Mouse (Mus musculus) ovary, postnatal 36 days (tissue): ENCODE results near the gene Nup214.

Experiments
- DNase-seq: peaks from one replicate; pipeline ENCODE4 v3.0.0; 2022; ENCODE audit warnings: low spot score, mixed read lengths

Nup214 gene

DNA sequence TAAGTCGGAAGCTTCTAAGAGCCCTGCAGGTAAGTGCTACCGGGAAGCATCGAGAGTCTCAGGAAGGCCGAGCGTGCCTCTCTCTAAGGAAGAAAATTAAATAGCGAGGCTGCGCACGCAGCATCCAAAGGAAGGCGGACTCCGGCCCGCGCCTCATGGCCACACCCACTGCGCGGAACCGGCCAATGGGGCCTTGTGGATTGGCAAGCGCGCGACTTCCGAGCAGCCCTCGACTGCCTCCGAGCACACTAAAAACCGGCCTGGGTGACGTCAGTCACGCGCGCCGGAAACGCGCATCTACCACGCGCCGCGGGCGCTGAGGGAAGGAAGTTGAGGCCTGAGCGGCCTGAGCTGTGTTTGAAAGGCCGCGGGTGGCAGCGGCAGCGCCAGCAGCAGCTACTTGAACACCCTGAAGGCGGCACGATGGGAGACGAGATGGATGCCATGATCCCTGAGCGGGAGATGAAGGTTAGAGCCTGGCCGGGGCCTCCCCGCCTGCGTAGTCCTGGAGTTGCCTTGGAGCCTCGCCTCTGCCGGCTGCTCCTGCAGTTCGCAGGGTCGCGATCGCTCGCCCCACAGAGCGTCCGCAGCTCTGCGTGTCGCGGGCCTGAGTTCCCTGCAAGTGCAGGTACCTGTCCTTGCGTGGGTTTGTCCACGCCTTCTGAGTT lies at the start of gene Nup214:
Gene Nup214, plus strand, starts transcription at position 296 of the 668 bp plus-strand sequence.
- peak; percentile 99 for DNase-seq

DNA sequence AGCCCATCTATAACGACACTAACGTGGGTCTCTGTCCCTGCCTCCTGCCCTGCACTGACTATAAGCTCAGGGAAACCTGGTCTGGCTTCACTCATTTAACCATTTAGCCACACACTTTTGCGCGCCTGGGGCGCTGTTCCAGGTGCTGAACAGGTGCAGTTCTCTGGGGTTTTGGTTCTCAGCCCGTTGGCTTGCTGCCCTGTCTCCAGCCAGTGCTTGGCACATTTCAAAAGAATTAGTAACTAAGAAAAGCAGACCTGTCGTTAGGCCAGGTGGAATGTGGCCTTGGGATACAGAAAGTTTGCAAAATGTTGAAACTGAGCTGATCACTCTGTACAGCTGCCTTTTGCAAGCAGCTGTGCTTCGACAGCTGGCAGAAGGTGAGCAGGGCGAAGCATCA lies 49.4 kb upstream of the Nup214 start:
- DNase-seq: peak; percentile 47

DNA sequence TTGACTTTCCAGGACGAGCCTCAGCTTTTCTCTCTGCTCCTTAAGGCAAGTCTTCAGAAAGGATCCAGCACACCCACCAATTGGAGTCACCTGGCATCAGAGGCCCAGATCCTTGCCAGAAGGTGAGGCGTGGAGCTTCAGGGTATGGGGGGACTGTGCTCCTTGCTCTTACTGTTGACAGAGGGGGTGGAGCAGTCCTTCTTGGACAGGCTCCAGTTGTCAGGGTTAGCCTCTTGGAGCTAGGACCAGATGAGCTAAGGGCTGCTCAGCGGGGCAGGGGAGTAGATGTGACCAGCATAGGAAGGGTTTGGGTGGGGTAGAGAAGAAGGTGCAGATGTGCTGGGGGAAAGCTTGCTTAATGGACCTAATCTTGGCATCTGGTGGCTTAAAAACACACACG lies 48.3 kb upstream of the Nup214 start:
- DNase-seq: no peak

DNA sequence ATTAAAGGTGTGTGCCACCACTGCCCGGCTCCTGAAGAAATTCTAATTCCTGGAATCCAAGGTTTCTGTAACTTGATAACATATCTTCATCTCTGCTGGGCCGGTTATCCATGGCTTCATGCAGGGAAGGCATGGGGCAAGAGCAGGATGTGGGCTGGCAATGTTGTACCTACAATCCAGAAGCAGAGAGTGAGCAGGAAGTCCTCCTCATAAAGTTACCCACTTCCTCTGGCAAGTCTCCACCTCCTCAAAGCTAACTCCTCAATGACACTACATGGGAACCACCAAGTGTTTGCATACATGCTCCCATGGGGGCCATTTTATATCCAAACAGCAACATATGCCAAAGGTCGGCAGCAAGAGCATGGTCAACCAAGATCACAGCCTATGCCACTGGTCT lies 44.6 kb upstream of the Nup214 start:
- DNase-seq: no peak

DNA sequence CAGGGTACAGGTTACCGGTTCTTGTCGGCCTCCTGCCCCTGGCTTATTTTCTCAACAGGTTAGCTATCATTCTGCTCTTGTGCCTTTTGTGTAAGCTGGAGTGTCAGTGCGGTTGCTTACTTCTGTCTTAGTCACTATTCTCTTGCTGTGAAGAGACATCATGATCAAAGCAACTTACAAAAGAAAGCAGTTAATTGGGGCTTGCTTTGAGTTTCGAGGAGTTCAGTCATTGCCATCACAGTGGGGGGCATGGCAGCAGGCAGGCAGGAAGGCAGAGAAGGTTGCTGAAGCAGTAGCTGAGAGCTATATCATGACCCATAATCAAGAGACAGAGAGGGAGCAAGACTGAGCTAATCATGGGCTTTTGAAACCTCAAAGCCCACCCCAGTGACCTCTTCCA lies 39.7 kb upstream of the Nup214 start:
- DNase-seq: no peak

DNA sequence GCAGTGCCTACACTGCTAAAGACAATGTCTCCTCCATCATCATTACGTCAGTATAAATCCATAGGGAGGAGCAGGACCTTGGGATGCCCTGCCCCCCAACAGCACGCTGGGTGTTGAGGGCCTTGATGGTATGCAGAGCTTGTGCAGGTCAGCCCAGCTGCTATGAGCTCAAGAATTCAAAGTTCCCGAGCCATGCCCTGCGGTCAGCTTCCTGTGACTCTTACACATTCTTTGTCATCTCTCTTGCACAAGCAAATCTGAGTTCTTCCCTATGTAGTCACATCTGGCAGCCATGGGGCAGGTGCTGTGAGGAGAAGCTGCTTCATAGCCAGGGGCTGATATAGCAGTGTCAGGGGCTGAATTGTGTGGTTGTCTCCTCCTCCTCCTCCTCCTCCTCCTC lies 39.2 kb upstream of the Nup214 start:
- no peak for DNase-seq

DNA sequence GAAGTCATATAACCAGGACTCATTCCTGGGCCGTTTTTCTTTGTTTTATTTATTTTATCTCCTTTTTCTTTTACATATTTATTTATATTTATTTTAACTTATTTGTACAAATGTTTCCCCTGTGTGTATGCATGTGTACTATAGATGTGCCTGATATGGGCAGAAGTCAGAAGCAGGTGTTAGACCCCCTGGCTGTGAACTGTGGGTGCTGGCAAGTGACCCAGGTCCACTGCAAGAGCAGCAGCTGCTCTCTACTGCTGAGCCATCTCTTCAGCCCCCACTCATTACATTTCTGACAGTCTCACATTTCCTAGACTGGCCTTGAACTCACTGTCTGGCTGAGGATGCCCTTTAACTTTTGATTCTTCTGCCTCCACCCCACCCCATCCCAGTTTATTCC lies 35.9 kb upstream of the Nup214 start:
- no peak for DNase-seq

DNA sequence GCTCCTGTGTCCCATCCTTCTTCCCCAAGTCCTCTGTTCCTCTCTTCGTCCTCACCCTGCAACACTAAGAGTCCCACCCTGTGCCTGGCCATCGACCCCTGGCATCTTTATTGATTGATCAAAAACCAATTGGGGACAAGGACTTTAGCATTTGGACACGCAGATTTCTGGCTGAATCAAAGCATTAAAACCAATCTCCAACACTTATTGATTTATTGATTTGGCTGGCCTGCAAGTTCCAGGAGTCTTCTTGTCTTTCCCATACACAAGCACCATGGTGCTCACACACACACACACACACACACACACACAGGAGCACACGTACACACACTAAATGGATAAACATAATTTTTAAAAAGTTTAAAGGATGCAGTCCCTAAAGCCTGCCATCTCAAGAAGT lies 31.2 kb upstream of the Nup214 start:
- no peak for DNase-seq

DNA sequence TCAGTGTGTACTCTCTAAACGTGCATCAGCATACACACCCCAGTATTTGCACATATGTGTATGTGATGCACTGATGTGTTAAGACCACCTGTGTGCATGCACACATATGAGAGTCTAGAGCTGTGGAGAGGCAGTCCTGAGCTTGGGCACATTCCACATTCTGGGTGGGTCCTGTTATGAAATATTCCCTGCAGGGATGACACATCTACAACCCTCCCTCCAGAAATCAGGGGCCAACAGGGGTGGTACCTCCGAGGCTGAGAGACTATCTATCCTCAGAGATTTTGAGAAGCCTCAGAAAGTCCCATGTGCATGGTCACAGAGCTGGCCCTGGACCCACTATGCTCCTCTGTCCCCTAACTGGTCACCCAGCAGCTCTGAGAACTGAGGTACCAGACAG lies 28.7 kb upstream of the Nup214 start:
- DNase-seq: no peak

DNA sequence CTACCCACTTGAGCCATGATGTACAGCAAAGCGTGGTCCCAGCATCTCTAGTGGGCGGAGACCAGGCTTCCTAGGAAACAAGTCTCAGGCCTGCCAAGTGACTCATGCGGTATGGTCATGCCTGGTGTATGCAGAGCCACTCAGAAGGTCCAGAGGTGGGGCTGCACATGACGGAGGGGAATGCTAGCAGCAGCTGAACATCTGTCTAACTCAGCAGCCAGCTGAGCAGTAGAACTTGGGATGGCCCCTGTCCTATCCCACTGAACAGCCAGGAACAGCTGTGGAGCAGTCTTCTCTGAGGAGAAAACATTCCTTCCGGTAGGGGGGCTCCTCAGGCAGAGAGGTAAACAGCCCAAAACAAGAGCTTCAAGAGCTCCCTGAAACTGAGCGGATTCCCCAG lies 25.8 kb upstream of the Nup214 start:
- no peak for DNase-seq

DNA sequence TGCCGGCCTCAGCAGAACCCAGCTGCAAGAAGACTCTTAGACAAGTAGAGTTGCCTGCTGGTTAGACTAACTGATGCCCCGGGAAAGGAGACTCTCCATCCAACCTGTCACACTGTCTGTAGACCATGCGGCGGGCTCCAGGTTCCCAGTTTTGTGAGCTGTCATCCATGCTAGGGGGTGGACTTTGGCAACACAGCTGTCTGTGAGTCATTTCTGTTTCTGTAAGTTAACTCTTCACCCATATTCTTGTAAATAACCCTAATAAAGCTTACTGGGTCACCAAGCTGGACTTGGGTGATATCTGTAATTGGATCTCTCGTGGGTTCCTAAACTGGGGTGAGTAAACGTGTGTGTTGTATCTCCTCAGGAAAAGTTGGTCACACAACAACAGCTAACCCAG lies 25.4 kb upstream of the Nup214 start:
- no peak for DNase-seq

DNA sequence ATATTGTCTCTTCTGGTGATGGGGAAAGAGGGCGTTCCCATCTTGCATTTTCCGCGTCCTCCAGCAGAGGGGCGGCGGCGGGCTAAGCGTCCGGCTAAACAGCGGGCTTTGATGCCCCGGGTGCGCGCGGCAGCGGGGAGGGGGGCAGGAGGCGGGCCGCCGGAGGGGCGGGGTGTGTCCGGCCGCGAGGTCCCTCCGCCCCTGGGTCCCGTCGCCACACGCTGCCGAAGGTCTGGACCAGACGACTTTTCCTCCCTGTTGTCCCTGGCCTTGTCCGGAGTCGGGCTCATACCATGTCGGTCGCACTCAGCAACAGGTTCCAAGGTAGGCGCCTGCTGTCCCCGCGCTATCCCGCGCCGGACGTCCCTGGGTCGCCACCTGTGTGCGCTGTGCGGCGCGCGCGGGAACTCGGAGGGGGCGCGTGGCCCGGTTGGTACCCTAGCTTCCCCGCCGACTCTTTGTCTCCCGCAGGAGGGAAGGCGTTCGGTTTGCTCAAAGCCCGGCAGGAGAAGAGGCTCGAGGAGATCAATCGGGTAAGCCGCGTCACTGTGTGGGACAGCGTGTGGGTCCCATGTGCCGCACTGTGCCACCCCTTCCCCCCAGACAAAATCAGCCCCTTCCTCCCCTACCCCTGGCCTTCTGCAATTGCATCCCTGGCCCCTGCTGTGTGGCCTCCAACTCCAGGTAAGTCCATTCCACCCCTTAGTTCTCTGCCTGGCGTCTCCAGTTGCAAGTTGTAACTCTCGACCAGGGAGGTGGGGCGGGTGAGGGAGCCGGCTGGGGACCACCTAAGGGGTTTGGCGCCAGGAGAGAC lies 24.0 kb upstream of the Nup214 start, which contains the start of gene Aif1l:
Gene Aif1l, plus strand, starts transcription at position 82 of the 814 bp plus-strand sequence.
- DNase-seq: peak; percentile 81

DNA sequence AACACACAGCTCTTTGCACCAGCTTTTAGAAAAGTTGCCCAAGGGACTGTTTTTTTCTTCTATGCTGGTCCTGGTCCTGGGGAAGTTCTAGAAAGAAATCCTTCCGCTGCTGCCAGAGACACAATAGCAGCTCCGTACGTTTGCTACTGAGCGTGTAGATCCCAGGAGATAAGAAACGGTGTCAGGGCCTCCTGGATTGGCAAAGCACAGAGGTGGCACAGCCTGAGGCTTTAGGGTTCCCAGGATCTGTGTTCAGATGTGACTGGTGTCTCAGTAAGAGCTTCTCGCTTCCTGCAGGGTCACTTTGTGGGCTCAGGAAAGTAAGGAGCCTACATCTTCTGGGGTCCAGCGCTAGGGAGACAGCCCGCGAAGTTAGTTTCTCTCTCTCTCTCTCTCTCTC lies 23.3 kb upstream of the Nup214 start:
- no peak for DNase-seq

DNA sequence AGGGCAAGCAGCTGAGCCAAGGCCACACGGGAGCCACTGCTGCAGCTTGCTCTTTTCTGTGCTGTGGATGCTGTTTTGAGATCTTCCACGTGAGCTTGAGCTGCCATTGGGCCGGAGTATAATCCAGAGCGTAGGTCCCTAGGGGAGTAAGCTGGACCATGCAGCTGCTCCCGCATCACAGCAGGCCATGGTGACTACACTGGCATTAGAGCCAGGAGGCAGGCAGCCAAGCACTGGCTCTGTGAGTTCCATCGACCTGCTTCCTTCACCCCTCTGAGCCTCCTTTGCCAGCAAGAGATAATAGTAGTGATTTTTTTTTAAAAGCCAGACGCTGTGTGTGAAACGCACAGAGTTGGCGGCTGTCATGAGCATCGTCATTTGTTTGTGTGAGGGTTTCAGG lies 22.0 kb upstream of the Nup214 start:
- no peak for DNase-seq

DNA sequence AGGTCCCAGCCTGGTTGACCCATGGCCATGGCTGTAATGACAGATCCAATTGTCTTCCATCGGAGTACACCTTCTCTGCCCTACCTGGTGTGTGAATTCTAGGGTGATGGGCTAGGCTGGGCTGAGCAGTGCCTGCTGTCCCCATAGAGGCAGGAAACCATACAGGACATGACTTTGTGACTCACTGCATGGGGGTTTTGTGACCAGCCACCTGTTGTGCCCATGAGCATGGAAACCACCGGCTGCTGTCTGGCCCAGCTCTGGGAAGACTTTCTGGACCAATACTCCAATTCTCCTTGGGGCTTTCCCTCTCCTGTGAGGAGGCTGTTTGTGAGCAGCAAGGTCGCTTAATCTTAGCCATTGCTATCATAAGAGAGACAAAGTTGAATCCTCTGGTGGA lies 21.5 kb upstream of the Nup214 start:
- no peak for DNase-seq

DNA sequence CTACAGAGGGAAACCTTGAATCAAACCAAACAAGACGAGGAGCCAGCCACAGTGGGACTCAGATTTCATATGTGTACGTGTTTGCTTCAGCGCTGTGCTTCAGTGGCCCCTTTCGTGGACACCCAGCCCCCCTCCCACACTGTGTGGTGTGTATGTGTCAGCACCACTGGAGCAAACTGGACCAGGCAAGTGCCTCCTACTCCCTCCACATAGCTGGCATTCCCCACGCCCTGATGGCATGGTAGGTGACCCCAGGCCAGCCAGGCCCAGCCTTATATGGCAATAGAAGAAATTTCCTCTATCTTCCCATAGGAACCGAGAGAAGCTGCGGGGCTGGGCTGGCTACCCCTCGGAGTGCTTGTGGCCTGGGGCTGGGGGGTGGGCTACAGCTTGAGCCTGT lies 20.5 kb upstream of the Nup214 start:
- DNase-seq: no peak

DNA sequence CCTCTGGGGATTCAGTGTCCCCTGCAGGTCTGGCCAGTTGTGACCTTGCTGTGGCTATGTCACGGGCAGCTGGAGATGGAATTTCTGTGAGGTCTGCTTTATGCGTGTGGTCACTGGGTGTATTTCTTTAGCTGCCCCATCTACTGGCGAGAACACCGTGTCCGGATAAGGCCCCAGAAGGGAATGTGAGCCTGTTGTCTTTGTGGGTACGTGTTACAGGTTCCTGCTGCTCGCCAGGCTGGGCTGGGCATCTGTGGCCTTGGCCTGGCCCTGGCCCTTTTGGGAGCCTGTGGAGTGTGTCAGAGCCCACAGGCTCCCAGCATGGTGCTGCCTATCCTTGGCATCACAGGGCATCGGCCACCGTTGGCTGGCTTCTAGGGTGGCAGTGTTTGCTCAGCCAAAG lies 19.5 kb upstream of the Nup214 start:
- DNase-seq: peak; percentile 38

DNA sequence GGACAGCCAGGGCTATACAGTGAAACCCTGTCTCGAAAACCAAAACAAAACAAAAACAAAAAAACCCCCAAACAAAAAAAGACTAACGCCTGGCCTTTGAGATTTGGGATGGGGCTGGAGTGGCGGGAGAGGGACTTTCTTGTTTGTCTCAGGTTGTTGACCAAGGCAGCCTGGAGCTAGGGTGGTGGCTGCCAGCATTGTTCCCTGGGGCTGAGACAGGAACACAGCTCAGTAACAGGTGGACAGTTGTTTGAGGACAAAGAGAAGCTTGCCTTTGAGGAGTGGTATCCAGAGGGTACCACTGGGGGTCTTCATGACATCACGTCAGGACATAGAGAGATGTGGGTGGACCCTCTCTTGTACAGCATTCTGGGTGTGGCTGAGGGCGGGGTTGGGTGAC lies 18.6 kb upstream of the Nup214 start:
- DNase-seq: no peak

DNA sequence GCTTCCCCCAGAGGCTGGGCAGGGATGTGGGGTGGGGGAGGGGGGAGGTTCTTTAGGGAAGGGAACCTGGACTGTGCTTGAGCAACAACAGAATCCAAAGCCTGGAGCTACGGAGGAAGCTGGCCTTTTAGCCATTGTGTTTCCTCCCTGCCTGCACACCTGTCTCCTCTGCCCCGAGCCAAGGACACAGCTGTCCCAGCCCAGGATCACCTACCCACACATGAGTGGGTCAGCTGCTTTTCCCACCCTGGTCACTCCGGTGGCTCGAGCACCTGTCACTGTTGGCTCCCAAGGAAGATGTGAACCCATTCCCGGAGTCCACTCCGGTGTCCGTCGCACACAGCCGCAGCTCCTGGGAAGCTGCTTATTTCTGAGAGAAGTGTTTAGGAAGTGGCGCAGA lies 17.0 kb upstream of the Nup214 start:
- no peak for DNase-seq

DNA sequence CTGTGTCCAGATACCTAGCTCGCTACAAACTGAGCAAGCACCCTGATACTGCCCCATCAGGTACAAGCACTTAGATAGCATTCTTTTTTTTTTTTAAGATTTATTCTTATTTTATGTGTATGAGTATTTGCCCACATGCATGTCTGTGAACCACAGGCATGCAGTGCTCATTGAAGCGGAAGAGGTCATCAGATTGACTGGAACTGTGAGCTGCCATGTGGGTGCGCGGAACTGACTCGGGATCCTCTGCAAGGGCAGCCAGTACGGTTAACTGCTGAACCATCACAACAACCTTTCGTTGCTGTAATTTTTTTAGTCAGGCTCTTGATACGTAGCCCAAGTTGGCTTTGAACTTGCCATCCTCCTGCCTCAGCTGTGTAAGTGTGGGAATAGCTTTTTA lies 13.2 kb upstream of the Nup214 start:
- DNase-seq: no peak

DNA sequence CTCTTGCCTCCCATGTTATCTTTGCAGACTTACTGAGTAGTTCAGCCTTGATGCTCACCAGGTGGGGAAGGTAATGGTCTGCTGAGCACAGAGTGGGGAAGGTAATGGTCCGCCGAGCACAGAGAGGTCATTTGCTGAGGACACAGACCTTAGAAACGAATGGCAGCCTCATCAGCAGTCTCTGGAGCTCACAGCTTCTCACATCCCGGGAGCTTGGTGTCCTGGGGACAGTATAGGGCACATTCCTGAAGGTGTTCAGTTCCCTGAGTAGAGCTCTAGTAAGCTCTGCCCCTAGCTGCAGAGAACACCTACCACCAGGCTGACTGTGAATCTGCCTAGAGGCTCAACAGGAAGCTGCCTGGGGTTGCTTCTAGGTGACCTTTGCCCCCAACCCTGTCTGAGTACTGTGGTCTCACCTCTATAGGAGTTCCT lies 12.4 kb upstream of the Nup214 start:
- DNase-seq: no peak

DNA sequence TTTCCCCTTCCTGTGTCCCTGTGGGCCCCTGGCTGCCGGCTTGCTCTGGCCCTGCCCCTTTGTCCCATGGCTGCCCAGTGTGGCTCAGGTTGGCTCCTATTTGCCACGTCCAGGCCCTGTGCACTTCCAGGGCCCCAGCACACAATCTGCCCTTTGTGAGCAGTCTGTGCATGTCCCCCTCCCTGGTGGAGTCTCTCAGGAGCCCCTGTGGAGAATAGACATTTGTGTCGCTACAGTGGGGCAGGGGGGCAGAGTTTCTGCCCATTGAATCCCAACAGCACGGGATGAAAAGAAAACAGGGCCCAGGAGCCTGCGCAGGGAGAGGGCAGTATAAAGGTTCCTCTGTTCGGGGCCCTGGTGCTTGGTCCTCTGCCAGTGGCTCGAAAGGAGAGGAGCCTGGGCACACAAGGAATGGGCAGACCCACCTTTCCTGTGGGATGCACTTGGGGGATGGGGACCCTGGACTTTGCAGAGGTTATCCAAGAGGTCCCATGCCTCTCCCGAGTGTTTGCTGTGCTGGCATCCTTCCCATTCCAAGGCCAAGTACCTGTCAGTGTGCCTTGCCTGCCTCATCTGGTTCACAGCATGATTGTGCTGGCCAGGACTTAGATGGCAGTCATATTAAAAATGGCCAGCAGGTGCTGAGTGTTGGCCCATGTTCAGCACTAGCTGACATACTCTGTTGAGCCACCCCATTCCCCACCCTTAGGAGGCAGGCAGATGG lies 11.6 kb upstream of the Nup214 start:
- no peak for DNase-seq

DNA sequence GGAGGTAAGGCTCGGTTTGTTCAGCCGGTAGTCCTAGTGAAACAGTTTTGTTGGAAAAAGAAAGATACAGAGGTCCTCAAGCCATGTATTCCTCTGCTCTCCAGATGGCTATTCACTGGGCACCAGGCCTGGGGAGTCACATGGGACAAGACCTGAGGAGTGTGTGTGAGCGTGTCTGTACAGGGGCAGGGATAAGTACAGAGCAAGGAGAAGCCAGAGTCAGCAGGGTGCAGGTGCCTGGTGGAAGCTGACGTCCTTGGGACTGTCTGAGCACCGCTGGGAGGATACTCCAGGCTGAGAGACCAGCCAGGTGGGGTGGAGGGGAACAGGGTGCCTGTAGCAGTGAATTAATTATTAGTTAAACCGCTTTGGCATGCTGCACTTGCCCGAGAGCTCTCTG lies 10.7 kb upstream of the Nup214 start:
- no peak for DNase-seq
